9 mouse cellular contexts compared by ENCODE assay signal in genomic region chr9:96889345-96890021, GRCm38 (mm10). TPM values are rescaled to one million over a fixed set of nuclear protein-coding genes. Genes with fewer than 3 reads are reported as not detected.
DNase-seq lines count a peak whose midpoint lies in the region; ATAC-seq and TF ChIP-seq lines count a peak whose summit lies in the region.
"Had no signal": no experiment of that assay in that cellular context is flagged by ENCODE, and none has a peak within 500 bp of the region (broad histone marks: within the 10 kb centered on the region; RNA-seq: fewer than 3 reads in every experiment).

No protein-coding gene starts in this region.

- H3K27me3 ChIP-seq in embryonic facial prominence, embryonic 14.5 days (replicated peaks; ENCODE audit: control insufficient read depth, insufficient read depth, low read length) = no peaks in the 10 kb centered on the region
- H3K27me3 ChIP-seq in heart, embryonic 10.5 days (ENCODE audit: insufficient read depth, poor library complexity, severe bottlenecking) = peaks cover 17% of the 10 kb centered on the region
- H3K27me3 ChIP-seq in kidney, embryonic 14.5 days (ENCODE audit: control insufficient read depth, insufficient read depth, low read length) = peaks cover 16% of the 10 kb centered on the region; the same call in 1 of the 2 replicates
- H3K27me3 ChIP-seq in liver, adult 2 months (ENCODE audit: control insufficient read depth, insufficient read depth, low read length) = no peaks in the 10 kb centered on the region

- peak; percentile 66 for DNase-seq in 3T3-L1 (ENCODE audit: low read depth, low spot score)
- peak; percentile 78 to 89 for DNase-seq in adrenal gland, postnatal 4 days (ENCODE audit: low spot score in 2 of 2)
- DNase-seq in embryonic facial prominence, embryonic 14.5 days (ENCODE audit: low spot score) = peak; percentile 86
- DNase-seq in heart, embryonic 10.5 days (ENCODE audit: low spot score) = peak; percentile 89
- DNase-seq in liver, adult 2 months (ENCODE audit: extremely low read depth, low read depth, low spot score) = peak; percentile 83
- peak; percentile 62 to 66 for DNase-seq in spleen, postnatal 36 days (ENCODE audit: low spot score in 2 of 2)

- peak overlapping the region; percentile 57 for H3K4me3 ChIP-seq in embryonic facial prominence, embryonic 14.5 days (ENCODE audit: low read depth, low read length)
- peak overlapping the region; percentile 79 for H3K4me3 ChIP-seq in heart, embryonic 10.5 days
- H3K4me3 ChIP-seq in kidney, embryonic 14.5 days (ENCODE audit: low read length) = peak overlapping the region; percentile 49
- H3K4me3 ChIP-seq in liver, adult 2 months (ENCODE audit: insufficient read depth, low read depth, low read length) = peak overlapping the region; percentile 81

- peaks cover 11% of the 10 kb centered on the region for H3K79me2 ChIP-seq in liver, adult 2 months (ENCODE audit: control insufficient read depth, insufficient read depth, low read length)

- H3K9me3 ChIP-seq in embryonic facial prominence, embryonic 14.5 days (ENCODE audit: control insufficient read depth, low read length) = no peaks in the 10 kb centered on the region
- no peaks in the 10 kb centered on the region for H3K9me3 ChIP-seq in heart, embryonic 10.5 days
- no peaks in the 10 kb centered on the region; the same call in 1 of the 2 replicates for H3K9me3 ChIP-seq in kidney, embryonic 14.5 days (ENCODE audit: control insufficient read depth, low read length)

- H3K36me3 ChIP-seq in embryonic facial prominence, embryonic 14.5 days (ENCODE audit: control insufficient read depth, insufficient read depth, low read length) = no peaks in the 10 kb centered on the region
- H3K36me3 ChIP-seq in heart, embryonic 10.5 days = no peaks in the 10 kb centered on the region
- no peaks in the 10 kb centered on the region for H3K36me3 ChIP-seq in kidney, embryonic 14.5 days (ENCODE audit: control insufficient read depth, insufficient read depth, low read length)
- no peaks in the 10 kb centered on the region for H3K36me3 ChIP-seq in liver, adult 2 months (ENCODE audit: control insufficient read depth, insufficient read depth, low read length)
- H3K36me3 ChIP-seq: G1E had no signal

- under 1% methylated on average over 32 of the region's 66 CpGs for WGBS in embryonic facial prominence, embryonic 14.5 days
- under 1% methylated on average over 66 of the region's 66 CpGs for WGBS in heart, embryonic 10.5 days
- WGBS in kidney, embryonic 14.5 days = under 1% methylated on average over 63 of the region's 66 CpGs
- under 1% methylated on average over 66 of the region's 66 CpGs for WGBS in liver, adult 2 months

- peak; percentile 93 for ATAC-seq in embryonic facial prominence, embryonic 14.5 days (ENCODE audit: low read depth)
- ATAC-seq in kidney, embryonic 14.5 days (ENCODE audit: low FRiP score, low TSS enrichment) = peak; percentile 88
- peak; percentile 63 for ATAC-seq in monocyte, adult 5-6 weeks (replicated peaks; ENCODE audit: insufficient number of reproducible peaks, low FRiP score, low TSS enrichment, poor library complexity, severe bottlenecking)

- H3K27ac ChIP-seq in embryonic facial prominence, embryonic 14.5 days (replicated peaks; ENCODE audit: low read depth, low read length) = peak overlapping the region; percentile 29; the same call in 1 of the 2 replicates
- H3K27ac ChIP-seq in heart, embryonic 10.5 days = peak overlapping the region; percentile 94
- H3K27ac ChIP-seq in kidney, embryonic 14.5 days (ENCODE audit: low read depth, low read length) = no peak overlapping the region
- H3K27ac ChIP-seq in liver, adult 2 months (replicated peaks; ENCODE audit: insufficient read depth, low read depth, low read length) = peak overlapping the region; percentile 95

- peak; percentile 68 for TF ChIP-seq CTCF in liver, adult 2 months (IDR thresholded peaks at IDR 0.05; ENCODE audit: low read depth, low read length)

- H3K4me1 ChIP-seq in embryonic facial prominence, embryonic 14.5 days (ENCODE audit: control insufficient read depth, insufficient read depth, low read length) = peaks cover 6% of the 10 kb centered on the region; the same call in 1 of the 2 replicates
- peaks cover 48% of the 10 kb centered on the region for H3K4me1 ChIP-seq in heart, embryonic 10.5 days
- H3K4me1 ChIP-seq in kidney, embryonic 14.5 days (ENCODE audit: control insufficient read depth, insufficient read depth, low read length) = peaks cover 10% of the 10 kb centered on the region; the same call in 1 of the 2 replicates
- peaks cover 13% of the 10 kb centered on the region; the same call in 1 of the 2 replicates for H3K4me1 ChIP-seq in liver, adult 2 months (ENCODE audit: control insufficient read depth, insufficient read depth, low read length)

- peak overlapping the region; percentile 84 for H3K9ac ChIP-seq in embryonic facial prominence, embryonic 14.5 days (ENCODE audit: low read depth, low read length)
- peak overlapping the region; percentile 76 for H3K9ac ChIP-seq in kidney, embryonic 14.5 days (ENCODE audit: low read depth, low read length)
- peak overlapping the region; percentile 94 for H3K9ac ChIP-seq in liver, adult 2 months (ENCODE audit: low read depth, low read length)

- peak overlapping the region; percentile 95 for H3K4me2 ChIP-seq in embryonic facial prominence, embryonic 14.5 days (ENCODE audit: low read depth, low read length)
- H3K4me2 ChIP-seq in kidney, embryonic 14.5 days (replicated peaks; ENCODE audit: low read depth, low read length) = peak overlapping the region; percentile 87

- peak; percentile 32; the same call in 1 of the 2 replicates for TF ChIP-seq POLR2A in liver, adult 2 months (IDR thresholded peaks at IDR 0.05; ENCODE audit: extremely low read depth, insufficient read depth, low read length)

RNA-seq across cellular contexts. Expression of gene Pxylp1, which starts 3.0 kb away (rescaled TPM):
- 10 to 100 TPM; 17.1 to 20.7 TPM for total RNA-seq in adrenal gland, postnatal 4 days (2021)
- 31.4 and 34.7 TPM in 2 replicates for polyA plus RNA-seq in embryonic facial prominence, embryonic 14.5 days (2014; fragmentation: Nextera tagmentation; extraction: Ambion mirVana)
- polyA plus RNA-seq in heart, embryonic 10.5 days (2016; fragmentation: Nextera tagmentation; extraction: Ambion mirVana) = 22.8 and 42.4 TPM in 2 replicates
- 10.6 and 19.3 TPM in 2 replicates for polyA plus RNA-seq in kidney, embryonic 14.5 days (2014; fragmentation: Nextera tagmentation; extraction: Ambion mirVana)
- total RNA-seq in liver, adult 2 months (2014; rRNA removed) = 6.0 and 7.2 TPM in 2 replicates
- 4.5 and 5.5 TPM in 2 replicates for polyA plus RNA-seq in liver, adult 2 months (2012; rRNA removed)
- 6.8 to 21.3 TPM (median 8.5 TPM) in 3 replicates for total RNA-seq in monocyte, adult 5-6 weeks (2017)
- polyA plus RNA-seq: G1E had no signal
